Mouse (Mus musculus) intestine, postnatal 0 days (tissue): ENCODE results near the gene Fbxw4. TPM values are rescaled to one million over a fixed set of nuclear protein-coding genes. Genes with fewer than 3 reads are reported as not detected.
"Not testable (repeated sequence)": the region's sequence is repeated elsewhere in the genome, so short reads cannot be mapped to it uniquely, and the experiment has no call there.

ENCODE experiments used
- ATAC-seq: fragments of 200-750 bp; cut with Nextera tagmentation; 2 replicates; pipeline ENCODE4 v1.8.0; 2017; ENCODE audit warnings: mild to moderate bottlenecking, moderate TSS enrichment, moderate library complexity
- H3K27ac ChIP-seq: fragments of 300-500 bp; sonication (generic); 2 replicates; pipeline ENCODE4 v1.5.1; 2014; ENCODE audit warnings: mild to moderate bottlenecking, low read depth, low read length, moderate library complexity
- H3K27me3 ChIP-seq: fragments of 300-500 bp; sonication (generic); replicated peaks from 2 replicates; pipeline ENCODE4 v1.6.1; 2014; ENCODE audit warnings: low read length, mixed read lengths; ENCODE audit not compliant: control insufficient read depth, insufficient read depth
- H3K36me3 ChIP-seq: fragments of 300-500 bp; sonication (generic); 2 replicates; pipeline ENCODE4 v1.6.1; 2014; ENCODE audit warnings: mild to moderate bottlenecking, moderate library complexity; ENCODE audit not compliant: control insufficient read depth, insufficient read depth
- H3K4me1 ChIP-seq: fragments of 300-500 bp; sonication (generic); replicated peaks from 2 replicates; pipeline ENCODE4 v1.6.1; 2014; ENCODE audit warnings: antibody characterized with exemption, low read length, mixed read lengths; ENCODE audit not compliant: control insufficient read depth, insufficient read depth
- H3K4me2 ChIP-seq: fragments of 300-500 bp; sonication (generic); replicated peaks from 2 replicates; pipeline ENCODE4 v1.6.1; 2014; ENCODE audit warnings: low read depth, mild to moderate bottlenecking, moderate library complexity
- H3K4me3 ChIP-seq: fragments of 300-500 bp; sonication (generic); 2 replicates; pipeline ENCODE4 v1.5.1; 2014; ENCODE audit warnings: low read depth, low read length
- H3K9ac ChIP-seq: fragments of 300-500 bp; sonication (generic); 2 replicates; pipeline ENCODE4 v1.6.1; 2014; ENCODE audit warnings: mild to moderate bottlenecking, low read depth, low read length
- H3K9me3 ChIP-seq: fragments of 300-500 bp; sonication (generic); 2 replicates; pipeline ENCODE4 v1.6.1; 2016; ENCODE audit warnings: mixed run types; ENCODE audit not compliant: control insufficient read depth
- CTCF ChIP-seq: sonication (generic); IDR thresholded peaks from 2 replicates; pipeline ENCODE4 v1.5.1; 2016; ENCODE audit warnings: low read depth, mild to moderate bottlenecking, control low read depth, antibody characterized with exemption, moderate library complexity
- WGBS: fragments of 180-500 bp; shearing (Covaris S2); extraction: QIAGEN DNeasy Blood & Tissue Kit; methylation state at CpG from one replicate; pipeline ENCODE4 v1.1.7; 2014; 5-methylcytosine and 5-hydroxymethylcytosine counted together
- polyA plus RNA-seq: library from polyadenylated mRNA; unstranded; fragments of >200 nt; fragmentation: Nextera tagmentation; extraction: Ambion mirVana; gene quantifications from 2 replicates; pipeline ENCODE4 v1.2.1, GENCODE M21; 2015

Gene Fbxw4
- polyA plus RNA-seq, 1 experiment from 2014 or later, result 2.6 TPM

- Histone ChIP-seq H3K4me1 (0 out of 2 replicates have a peak, but pooled peaks cover 3% of the 10 kb centered on the region), H3K9me3 (no peaks in the 10 kb centered on the region), H3K27ac (no peak overlapping the region), H3K9ac (no peak overlapping the region), H3K4me2 (no peak overlapping the region), H3K36me3 (no peaks in the 10 kb centered on the region), H3K27me3 (no peaks in the 10 kb centered on the region), H3K4me3 (no peak overlapping the region)
- 87% methylated on average over 8 of the region's 8 CpGs for WGBS
- no peak for ATAC-seq
- TF ChIP-seq CTCF, result no peak
Observed at GRCm38 (mm10) chr19:45651524-45651923, 8.6 kb downstream of the Fbxw4 start.

- ATAC-seq, result no peak
- no peak for TF ChIP-seq CTCF
- H3K9me3 ChIP-seq, result no peaks in the 10 kb centered on the region
- no peaks in the 10 kb centered on the region for H3K27me3 ChIP-seq
- no peak overlapping the region for H3K4me2 ChIP-seq
- H3K4me3 ChIP-seq, result no peak overlapping the region
- 82% methylated on average over 4 of the region's 4 CpGs for WGBS
- H3K4me1 ChIP-seq, result no peaks in the 10 kb centered on the region
- no peak overlapping the region for H3K9ac ChIP-seq
- H3K36me3 ChIP-seq, result no peaks in the 10 kb centered on the region
- H3K27ac ChIP-seq, result no peak overlapping the region
Observed at GRCm38 (mm10) chr19:45649776-45650175, 10.3 kb downstream of the Fbxw4 start.

GRCm38 (mm10) chr19:45648469-45648868, 11.6 kb downstream of the Fbxw4 start:
- not testable (repeated sequence) for H3K4me2 ChIP-seq, H3K9ac ChIP-seq, H3K9me3 ChIP-seq, H3K4me3 ChIP-seq, H3K27me3 ChIP-seq, H3K4me1 ChIP-seq, H3K27ac ChIP-seq, H3K36me3 ChIP-seq
- peak; percentile 76 for ATAC-seq
- WGBS, result 92% methylated on average over 6 of the region's 6 CpGs

GRCm38 (mm10) chr19:45646866-45647265, 13.2 kb downstream of the Fbxw4 start:
- no peaks in the 10 kb centered on the region for H3K4me1 ChIP-seq
- no peaks in the 10 kb centered on the region for H3K9me3 ChIP-seq
- ATAC-seq, result no peak
- H3K9ac ChIP-seq, result no peak overlapping the region
- H3K4me3 ChIP-seq, result no peak overlapping the region
- TF ChIP-seq CTCF, result no peak
- H3K27me3 ChIP-seq, result no peaks in the 10 kb centered on the region
- no peak overlapping the region for H3K27ac ChIP-seq
- WGBS, result 64% methylated on average over 4 of the region's 4 CpGs
- H3K4me2 ChIP-seq, result no peak overlapping the region
- H3K36me3 ChIP-seq, result no peaks in the 10 kb centered on the region

GRCm38 (mm10) chr19:45640691-45641090, 19.4 kb downstream of the Fbxw4 start:
- H3K36me3 ChIP-seq, result 0 out of 2 replicates have a peak, but pooled peaks cover 4% of the 10 kb centered on the region
- 86% methylated on average over 7 of the region's 7 CpGs for whole genome bisulfite sequencing

GRCm38 (mm10) chr19:45635960-45636359, 24.2 kb downstream of the Fbxw4 start:
- no peak for ATAC-seq

More at GRCm38 (mm10) chr19:45640691-45641090, 19.4 kb downstream of the Fbxw4 start:
- Histone ChIP-seq H3K4me2 (no peak overlapping the region), H3K9me3 (no peaks in the 10 kb centered on the region), H3K27ac (no peak overlapping the region), H3K4me3 (no peak overlapping the region), H3K4me1 (no peaks in the 10 kb centered on the region), H3K9ac (no peak overlapping the region), H3K27me3 (no peaks in the 10 kb centered on the region)
- no peak for ATAC-seq
- no peak for TF ChIP-seq CTCF

GRCm38 (mm10) chr19:45631584-45631983, 28.5 kb downstream of the Fbxw4 start:
- H3K4me1 ChIP-seq, result no peaks in the 10 kb centered on the region
- peaks cover 33% of the 10 kb centered on the region for H3K36me3 ChIP-seq
- no peaks in the 10 kb centered on the region for H3K27me3 ChIP-seq
- no peaks in the 10 kb centered on the region for H3K9me3 ChIP-seq
- no peak for ATAC-seq
- 40% methylated on average over 3 of the region's 3 CpGs for WGBS
- TF ChIP-seq CTCF, result no peak
- no peak overlapping the region for H3K27ac ChIP-seq
- H3K4me3 ChIP-seq, result no peak overlapping the region
- H3K4me2 ChIP-seq, result no peak overlapping the region
- no peak overlapping the region for H3K9ac ChIP-seq

More at GRCm38 (mm10) chr19:45635960-45636359, 24.2 kb downstream of the Fbxw4 start:
- TF ChIP-seq CTCF, result no peak
- Histone ChIP-seq H3K4me1 (no peaks in the 10 kb centered on the region), H3K27me3 (no peaks in the 10 kb centered on the region), H3K9me3 (no peaks in the 10 kb centered on the region), H3K9ac (no peak overlapping the region), H3K4me2 (no peak overlapping the region), H3K27ac (no peak overlapping the region), H3K36me3 (peaks cover 28% of the 10 kb centered on the region), H3K4me3 (no peak overlapping the region)
- 59% methylated on average over 5 of the region's 5 CpGs for WGBS
